Mouse (Mus musculus): ENCODE results near the gene Cmtm4. TPM values are rescaled to one million over a fixed set of nuclear protein-coding genes. Genes with fewer than 3 reads are reported as not detected.

Gene Cmtm4
- polyA plus RNA-seq, 1 experiment from 2014 or later: 2.2 TPM

DNA sequence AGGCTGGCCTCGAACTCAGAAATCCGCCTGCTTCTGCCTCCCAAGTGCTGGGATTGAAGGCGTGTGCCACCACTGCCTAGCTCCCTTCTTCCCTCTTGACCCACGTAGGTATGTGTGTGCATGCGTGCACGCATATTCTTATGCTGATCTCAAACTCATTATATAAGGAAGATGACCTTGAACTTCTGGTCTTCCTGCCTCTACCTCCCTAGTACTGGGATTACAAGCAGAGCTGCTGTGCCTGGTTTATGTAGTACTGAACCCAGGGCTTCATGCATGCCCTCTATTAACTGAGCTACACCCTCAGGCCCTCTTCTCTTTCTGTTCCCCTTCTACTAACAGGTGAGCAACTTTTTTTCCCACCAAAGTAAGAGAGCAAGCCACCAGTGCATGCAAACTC, 37.0 kb upstream of the Cmtm4 start:
- H3K4me3 ChIP-seq: no peak overlapping the region
- DNase-seq (ENCODE audit: low spot score): no peak
- H3K27ac ChIP-seq (replicated peaks): no peak overlapping the region
- H3K36me3 ChIP-seq (replicated peaks): peaks cover 100% of the 10 kb centered on the region
- H3K27me3 ChIP-seq (replicated peaks; ENCODE audit: low read depth, poor library complexity, severe bottlenecking): no peaks in the 10 kb centered on the region
- H3K9me3 ChIP-seq: no peaks in the 10 kb centered on the region
- no peaks in the 10 kb centered on the region for H3K4me1 ChIP-seq
- 97% methylated on average over 6 of the region's 6 CpGs for WGBS

DNA sequence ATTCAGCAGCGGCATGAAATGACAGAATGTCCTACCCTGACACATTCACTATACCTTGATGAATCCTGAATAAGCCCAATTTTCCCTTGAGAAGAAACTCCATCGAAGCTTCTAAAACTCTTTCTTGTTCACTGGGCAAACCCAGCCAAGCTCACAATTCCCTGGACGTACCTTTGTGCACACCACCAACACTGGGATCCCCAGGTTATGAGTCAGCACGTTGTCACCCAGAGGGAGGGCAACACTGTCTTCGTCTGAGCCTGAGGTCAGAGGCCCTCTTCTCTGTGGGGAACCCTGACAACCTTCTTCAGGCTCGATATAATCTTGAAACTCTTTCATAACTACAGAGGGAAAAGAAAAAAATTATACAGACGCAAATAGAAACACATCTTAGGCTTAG, 34.6 kb upstream of the Cmtm4 start:
- 88% methylated on average over 7 of the region's 7 CpGs for WGBS
- Histone ChIP-seq H3K4me3 (no peak overlapping the region), H3K9me3 (no peaks in the 10 kb centered on the region), H3K27me3 (replicated peaks; ENCODE audit: low read depth, poor library complexity, severe bottlenecking) (no peaks in the 10 kb centered on the region), H3K36me3 (replicated peaks) (peaks cover 100% of the 10 kb centered on the region), H3K4me1 (no peaks in the 10 kb centered on the region), H3K27ac (replicated peaks) (no peak overlapping the region)
- no peak for DNase-seq (ENCODE audit: low spot score)

DNA sequence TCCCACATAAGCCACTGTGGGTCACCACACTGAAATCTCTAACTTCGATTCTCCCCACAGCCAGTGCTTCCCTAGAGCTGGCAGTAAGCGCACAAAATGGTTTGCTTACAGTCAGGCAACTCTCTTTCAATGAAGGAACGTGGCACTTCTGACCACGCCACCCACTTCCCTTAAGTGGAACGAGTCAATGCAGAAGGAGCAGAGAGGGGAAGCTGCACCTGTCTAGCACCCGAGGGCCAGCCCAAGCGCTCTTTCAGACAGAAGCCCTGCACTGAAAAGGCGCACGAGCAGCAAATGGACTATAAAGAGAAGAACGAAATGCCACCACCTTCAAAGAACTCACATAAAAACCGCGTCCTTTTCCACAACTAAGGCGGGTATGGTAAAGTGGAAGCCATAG, 32.1 kb upstream of the Cmtm4 start:
- Histone ChIP-seq H3K27ac (replicated peaks) (no peak overlapping the region), H3K36me3 (replicated peaks) (peaks cover 100% of the 10 kb centered on the region), H3K27me3 (replicated peaks; ENCODE audit: low read depth, poor library complexity, severe bottlenecking) (no peaks in the 10 kb centered on the region), H3K4me3 (no peak overlapping the region), H3K9me3 (no peaks in the 10 kb centered on the region), H3K4me1 (no peaks in the 10 kb centered on the region)
- 95% methylated on average over 13 of the region's 13 CpGs for WGBS
- DNase-seq (ENCODE audit: low spot score): no peak

DNA sequence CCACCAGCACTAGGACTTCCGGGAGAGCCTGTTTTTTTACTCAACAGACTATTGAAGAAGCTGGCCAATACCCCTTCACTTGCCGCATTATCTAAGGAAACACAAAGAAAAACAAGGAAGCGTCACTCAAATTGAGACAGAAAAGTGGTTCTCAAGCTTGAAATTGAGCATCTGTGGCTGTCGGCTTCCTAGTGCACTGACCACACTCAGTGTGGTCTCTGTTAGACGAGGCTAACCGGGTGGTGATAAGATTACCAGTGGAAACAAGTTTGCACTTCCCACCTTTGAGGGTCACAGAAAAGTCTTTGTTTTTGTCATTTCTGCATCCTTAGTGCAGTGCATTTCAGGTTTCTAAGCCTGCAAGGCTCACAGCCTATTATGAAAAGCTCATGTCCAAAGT, 26.7 kb upstream of the Cmtm4 start:
- WGBS: 88% methylated on average over 6 of the region's 6 CpGs
- Histone ChIP-seq H3K36me3 (replicated peaks) (peaks cover 100% of the 10 kb centered on the region), H3K27ac (replicated peaks) (no peak overlapping the region), H3K9me3 (no peaks in the 10 kb centered on the region), H3K4me1 (no peaks in the 10 kb centered on the region), H3K4me3 (no peak overlapping the region), H3K27me3 (replicated peaks; ENCODE audit: low read depth, poor library complexity, severe bottlenecking) (no peaks in the 10 kb centered on the region)
- DNase-seq (ENCODE audit: low spot score): no peak

DNA sequence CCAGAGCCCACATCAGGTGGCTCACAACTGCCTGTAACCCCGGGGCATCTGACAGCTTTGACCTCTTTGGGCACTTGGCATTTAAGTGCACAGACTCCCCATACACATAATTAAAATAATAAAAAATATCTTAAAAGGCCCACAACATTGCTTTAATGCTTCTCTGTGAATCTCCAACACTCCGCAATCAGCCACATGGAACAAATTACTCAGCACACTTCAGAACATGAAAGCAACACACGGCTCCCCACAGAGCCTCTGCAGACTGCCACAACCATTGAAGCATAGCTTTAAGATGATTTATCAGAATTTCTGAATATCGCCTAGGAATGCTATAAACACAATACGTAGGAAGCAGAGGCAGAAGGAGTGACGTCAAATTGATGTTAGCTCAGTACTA, 20.4 kb upstream of the Cmtm4 start:
- peaks cover 49% of the 10 kb centered on the region for H3K36me3 ChIP-seq (replicated peaks)
- no peaks in the 10 kb centered on the region for H3K27me3 ChIP-seq (replicated peaks; ENCODE audit: low read depth, poor library complexity, severe bottlenecking)
- no peaks in the 10 kb centered on the region for H3K9me3 ChIP-seq
- WGBS: 87% methylated on average over 6 of the region's 6 CpGs
- no peak overlapping the region for H3K27ac ChIP-seq (replicated peaks)
- no peaks in the 10 kb centered on the region for H3K4me1 ChIP-seq
- H3K4me3 ChIP-seq: no peak overlapping the region
- no peak for DNase-seq (ENCODE audit: low spot score)

DNA sequence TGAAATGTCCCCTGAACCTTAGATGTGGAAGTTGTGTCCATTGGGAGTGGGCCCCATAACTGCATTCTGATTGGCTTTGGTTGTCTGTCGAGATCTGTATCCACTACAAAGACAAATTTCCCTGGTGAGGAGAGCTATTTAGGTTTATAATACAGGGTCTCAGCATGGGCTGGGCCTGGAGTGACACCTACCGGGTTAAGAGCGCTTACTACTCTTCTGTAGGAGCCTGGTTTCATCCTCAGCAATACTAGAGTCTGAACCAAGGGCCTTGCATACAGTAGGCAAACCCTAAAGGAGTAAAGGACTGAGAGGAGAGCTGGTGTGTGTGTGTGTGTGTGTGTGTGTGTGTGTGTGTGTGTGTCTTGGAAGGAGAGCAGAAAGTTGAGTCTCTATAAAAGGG, 18.6 kb upstream of the Cmtm4 start:
- DNase-seq (ENCODE audit: low spot score): no peak
- Histone ChIP-seq H3K27ac (replicated peaks) (no peak overlapping the region), H3K27me3 (replicated peaks; ENCODE audit: low read depth, poor library complexity, severe bottlenecking) (no peaks in the 10 kb centered on the region), H3K4me1 (no peaks in the 10 kb centered on the region), H3K36me3 (replicated peaks) (peaks cover 31% of the 10 kb centered on the region), H3K4me3 (no peak overlapping the region), H3K9me3 (no peaks in the 10 kb centered on the region)
- 63% methylated on average over 3 of the region's 3 CpGs for WGBS

DNA sequence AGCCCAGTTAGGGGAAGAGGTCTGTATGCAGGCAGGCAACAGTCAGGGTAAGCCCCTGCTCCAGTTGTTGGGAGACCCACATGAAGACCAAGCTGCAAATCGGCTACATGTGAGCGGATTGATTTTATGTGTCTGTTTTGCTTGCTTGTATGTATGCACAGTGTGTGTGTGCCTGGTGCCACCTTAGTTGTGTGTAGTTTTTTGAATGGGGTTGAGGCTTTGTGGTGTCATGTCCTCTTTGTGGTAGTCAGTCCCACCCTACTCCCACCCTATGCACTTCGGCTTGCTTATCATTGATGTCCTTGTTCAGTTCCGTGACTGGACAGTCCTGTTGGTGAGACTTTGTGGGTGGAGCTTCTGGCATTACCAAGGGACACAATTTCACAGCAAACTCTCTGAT, 18.2 kb upstream of the Cmtm4 start:
- no peak overlapping the region for H3K4me3 ChIP-seq
- peaks cover 27% of the 10 kb centered on the region for H3K36me3 ChIP-seq (replicated peaks)
- H3K27ac ChIP-seq (replicated peaks): no peak overlapping the region
- no peaks in the 10 kb centered on the region for H3K9me3 ChIP-seq
- 86% methylated on average over 4 of the region's 4 CpGs for WGBS
- no peaks in the 10 kb centered on the region for H3K27me3 ChIP-seq (replicated peaks; ENCODE audit: low read depth, poor library complexity, severe bottlenecking)
- no peaks in the 10 kb centered on the region for H3K4me1 ChIP-seq
- no peak for DNase-seq (ENCODE audit: low spot score)

DNA sequence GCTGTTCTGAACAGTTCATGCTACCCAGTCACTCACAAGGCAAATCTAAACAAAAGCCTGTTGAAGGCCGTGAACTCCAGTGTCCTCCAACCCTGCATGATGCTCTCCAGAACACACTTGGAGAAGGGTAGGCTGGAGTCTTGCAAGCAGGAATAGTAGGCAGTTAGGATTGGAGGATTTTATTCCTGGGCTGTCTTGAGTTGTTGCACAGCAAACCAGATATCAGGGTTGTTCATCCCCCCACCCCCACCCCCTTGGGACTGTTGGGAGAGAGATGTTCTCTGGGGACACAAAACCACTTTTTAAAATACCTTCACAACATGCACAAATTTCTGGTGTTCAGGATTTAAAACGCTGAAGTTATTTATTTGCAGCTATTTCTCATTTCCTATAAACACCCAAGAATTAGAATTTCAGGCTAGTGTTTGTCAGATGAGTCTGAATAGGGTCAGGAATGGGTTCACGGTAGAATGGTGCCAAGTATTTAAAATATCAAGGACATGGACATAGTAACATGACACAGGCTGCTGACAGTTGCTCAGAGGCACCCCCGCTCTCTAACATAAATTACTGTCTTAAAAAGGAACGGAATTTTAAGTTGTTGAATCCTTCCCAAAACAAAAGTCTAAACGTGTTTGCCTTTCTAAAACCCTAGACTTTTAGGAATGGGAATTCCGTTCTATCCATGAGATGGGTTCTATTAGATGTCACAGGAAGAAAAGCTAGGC, 17.4 kb upstream of the Cmtm4 start:
- H3K4me1 ChIP-seq: no peaks in the 10 kb centered on the region
- 80% methylated on average over 7 of the region's 7 CpGs for WGBS
- H3K36me3 ChIP-seq (replicated peaks): peaks cover 19% of the 10 kb centered on the region
- H3K4me3 ChIP-seq: no peak overlapping the region
- no peaks in the 10 kb centered on the region for H3K27me3 ChIP-seq (replicated peaks; ENCODE audit: low read depth, poor library complexity, severe bottlenecking)
- H3K9me3 ChIP-seq: no peaks in the 10 kb centered on the region
- no peak for DNase-seq (ENCODE audit: low spot score)
- H3K27ac ChIP-seq (replicated peaks): no peak overlapping the region

DNA sequence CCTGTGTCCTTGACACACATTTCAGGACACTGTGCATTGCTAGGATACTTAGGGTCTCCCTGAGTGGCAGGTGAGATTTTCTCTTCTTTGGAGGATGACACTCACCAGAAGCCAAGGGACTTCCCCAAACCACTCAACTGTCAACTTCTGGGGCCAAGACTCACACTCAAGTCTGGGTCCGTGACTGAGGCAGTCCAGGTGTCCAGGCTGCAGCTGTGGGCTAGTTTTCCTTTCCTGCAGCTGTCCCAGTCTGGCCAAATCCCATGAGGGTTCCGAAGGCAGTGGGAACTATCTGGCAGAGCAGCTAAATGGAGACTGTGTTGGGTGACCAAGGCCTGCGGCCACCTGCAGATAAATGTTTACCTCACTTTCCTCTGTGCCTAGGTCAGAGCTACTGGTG, 16.4 kb upstream of the Cmtm4 start:
- no peaks in the 10 kb centered on the region for H3K27me3 ChIP-seq (replicated peaks; ENCODE audit: low read depth, poor library complexity, severe bottlenecking)
- DNase-seq (ENCODE audit: low spot score): no peak
- no peak overlapping the region for H3K4me3 ChIP-seq
- no peak overlapping the region for H3K27ac ChIP-seq (replicated peaks)
- 86% methylated on average over 3 of the region's 3 CpGs for WGBS
- no peaks in the 10 kb centered on the region for H3K9me3 ChIP-seq
- H3K36me3 ChIP-seq (replicated peaks): peaks cover 9% of the 10 kb centered on the region
- no peaks in the 10 kb centered on the region for H3K4me1 ChIP-seq

DNA sequence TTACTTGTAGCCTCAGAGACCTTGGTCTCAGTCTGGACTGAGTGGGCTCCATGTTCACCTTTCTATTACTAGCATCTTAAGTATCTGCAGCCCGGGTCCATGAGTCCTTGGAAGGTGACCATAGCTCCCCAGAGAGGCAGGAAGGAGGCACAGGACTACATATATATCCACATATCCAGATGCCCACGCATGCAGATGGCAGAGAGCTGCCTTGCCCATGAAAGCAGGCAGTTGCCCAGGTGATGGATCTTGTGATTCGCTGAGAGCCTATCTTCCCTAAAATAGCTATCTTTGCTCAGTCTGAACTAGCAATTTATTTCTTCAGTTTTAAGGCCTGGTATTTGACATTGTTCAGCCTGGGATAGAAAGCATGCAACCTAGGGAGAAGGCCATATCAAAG, 15.9 kb upstream of the Cmtm4 start:
- 90% methylated on average over 3 of the region's 3 CpGs for WGBS
- Histone ChIP-seq H3K4me3 (no peak overlapping the region), H3K36me3 (replicated peaks) (peaks cover 5% of the 10 kb centered on the region; the same call in 1 of the 2 replicates), H3K4me1 (no peaks in the 10 kb centered on the region), H3K27me3 (replicated peaks; ENCODE audit: low read depth, poor library complexity, severe bottlenecking) (no peaks in the 10 kb centered on the region), H3K9me3 (no peaks in the 10 kb centered on the region), H3K27ac (replicated peaks) (no peak overlapping the region)
- no peak for DNase-seq (ENCODE audit: low spot score)

DNA sequence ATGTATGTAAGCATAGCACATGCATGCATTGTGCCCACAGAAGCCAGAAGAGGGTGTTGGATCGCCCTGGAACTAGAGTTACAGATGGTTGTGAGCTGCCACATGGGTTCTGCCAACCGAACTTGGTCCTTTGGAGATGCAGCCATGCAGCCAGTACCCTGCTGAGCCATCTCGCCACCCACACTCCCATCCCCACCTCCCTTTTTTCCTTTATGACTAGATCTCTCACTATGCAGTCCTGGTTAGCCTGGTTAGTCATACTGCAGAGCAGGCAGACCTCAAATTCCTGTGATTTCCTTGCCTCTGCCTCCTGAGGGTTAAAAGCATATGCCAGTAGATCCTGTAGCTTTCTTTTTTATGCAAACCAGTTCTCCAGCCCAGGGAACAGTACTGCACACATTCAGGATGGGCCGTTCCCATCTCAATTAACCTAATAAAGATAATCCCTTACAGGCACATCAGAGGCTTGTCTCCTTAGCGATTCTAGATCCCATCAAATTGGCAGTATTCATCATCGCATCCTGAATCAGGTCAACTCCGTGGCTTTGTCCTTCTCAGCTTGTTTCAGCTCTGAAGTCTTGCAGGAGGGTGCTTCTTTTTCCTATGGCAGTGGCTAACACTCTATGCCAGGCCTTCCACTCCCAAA, 15.1 kb upstream of the Cmtm4 start:
- no peaks in the 10 kb centered on the region for H3K9me3 ChIP-seq
- WGBS: 63% methylated on average over 7 of the region's 7 CpGs
- no peak overlapping the region for H3K4me3 ChIP-seq
- peaks cover 5% of the 10 kb centered on the region; the same call in 1 of the 2 replicates for H3K36me3 ChIP-seq (replicated peaks)
- no peak for DNase-seq (ENCODE audit: low spot score)
- H3K4me1 ChIP-seq: no peaks in the 10 kb centered on the region
- H3K27me3 ChIP-seq (replicated peaks; ENCODE audit: low read depth, poor library complexity, severe bottlenecking): no peaks in the 10 kb centered on the region
- no peak overlapping the region for H3K27ac ChIP-seq (replicated peaks)

DNA sequence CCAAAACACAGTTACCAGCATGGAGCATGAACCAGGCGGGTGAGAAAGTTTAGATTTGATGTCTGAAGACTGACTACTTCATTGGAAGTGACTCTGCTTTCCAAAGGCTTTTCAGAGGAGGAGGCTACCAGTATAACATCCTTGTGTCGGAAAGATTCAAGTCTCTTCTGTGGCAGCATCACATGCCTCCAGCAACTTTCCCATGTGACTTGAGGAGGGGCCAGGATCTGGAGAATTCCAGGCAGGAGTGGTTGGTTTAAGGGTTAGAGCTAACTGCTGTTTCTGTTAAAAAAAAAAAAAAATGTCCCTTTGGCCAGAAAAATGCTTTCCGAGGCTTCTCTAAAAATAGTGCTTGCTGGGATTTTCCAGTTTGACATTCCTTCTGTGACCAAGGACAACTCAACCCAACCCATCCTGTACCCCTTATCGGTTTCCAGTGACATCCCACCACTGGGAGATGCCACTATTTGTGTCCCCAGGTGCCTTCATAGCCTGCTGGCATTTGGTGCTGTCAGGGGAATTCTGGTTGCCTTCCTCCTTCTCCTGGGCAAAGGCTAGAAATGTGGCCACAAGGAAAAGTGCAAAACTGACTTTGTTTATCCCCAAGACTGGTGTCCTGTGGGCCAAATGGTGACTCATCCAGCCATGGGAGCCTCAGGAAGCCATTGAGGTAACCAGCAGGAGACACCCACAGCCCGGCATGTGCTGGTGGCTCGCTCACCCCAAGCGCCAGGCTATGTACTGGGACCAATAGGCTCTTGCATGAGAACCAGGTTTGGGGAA, 12.9 kb upstream of the Cmtm4 start:
- WGBS: 92% methylated on average over 7 of the region's 7 CpGs
- Histone ChIP-seq H3K36me3 (replicated peaks) (no peaks in the 10 kb centered on the region), H3K27me3 (replicated peaks; ENCODE audit: low read depth, poor library complexity, severe bottlenecking) (no peaks in the 10 kb centered on the region), H3K9me3 (no peaks in the 10 kb centered on the region), H3K4me3 (no peak overlapping the region), H3K4me1 (no peaks in the 10 kb centered on the region), H3K27ac (replicated peaks) (no peak overlapping the region)
- DNase-seq (ENCODE audit: low spot score): no peak

All from embryonic facial prominence, embryonic 10.5 days (tissue).